Mouse (Mus musculus) small intestine, adult 2 months (tissue): ENCODE results near the gene Nrp2.

Source experiments
- CTCF ChIP-seq: fragments of 200-500 bp; IDR thresholded peaks from 2 replicates; pipeline ENCODE4 v1.5.1; 2012; ENCODE audit warnings: low read depth, mild to moderate bottlenecking, control low read depth, inconsistent platforms, low read length, moderate library complexity, mixed read lengths; ENCODE audit not compliant: insufficient replicate concordance, insufficient read length; ENCODE audit errors: extremely low read depth
- POLR2A ChIP-seq: fragments of 200-500 bp; IDR thresholded peaks from 2 replicates; pipeline ENCODE4 v1.6.1; 2012; ENCODE audit warnings: low read depth, mild to moderate bottlenecking, control low read depth, inconsistent platforms, low read length, moderate library complexity

DNA sequence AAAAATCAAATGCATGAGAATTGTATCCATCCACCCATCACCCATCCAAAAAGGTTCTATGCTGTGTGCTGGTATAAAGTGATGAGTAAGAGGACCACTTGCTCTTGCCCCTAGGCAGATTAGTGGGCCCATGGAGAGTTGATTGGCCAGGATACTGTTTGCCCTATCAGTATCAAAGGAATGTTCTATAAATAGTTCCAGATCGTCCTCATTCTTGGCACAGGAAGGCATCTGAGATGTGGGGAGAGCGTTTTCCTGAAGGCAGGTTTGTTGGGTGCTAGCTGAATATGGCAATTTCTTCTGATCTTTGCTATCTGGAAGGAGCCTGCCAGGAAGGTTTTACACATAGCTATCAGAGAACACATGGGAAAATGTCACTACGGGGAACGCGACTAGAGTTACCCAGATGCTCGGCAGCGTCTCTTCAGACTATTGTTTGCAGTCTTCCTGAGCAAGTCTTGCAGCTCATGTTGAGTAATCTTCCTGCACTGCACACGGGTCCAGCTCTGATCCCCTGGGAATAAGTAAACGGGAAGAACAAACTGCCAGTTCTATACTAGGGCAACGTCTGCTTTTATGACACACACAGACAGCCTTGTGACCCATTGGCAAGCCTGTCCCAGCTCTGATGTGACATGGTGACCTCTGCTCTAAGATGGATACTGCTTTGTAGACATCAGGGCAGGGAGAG lies 44.5 kb downstream of the Nrp2 start:
- TF ChIP-seq CTCF, result no peak
- TF ChIP-seq POLR2A, result no peak
